Mouse (Mus musculus): Measurements from ENCODE around the gene Ppef1. TPM values are rescaled to one million over a fixed set of nuclear protein-coding genes. Genes with fewer than 3 reads are reported as not detected.

Ppef1 gene
- 0.08 TPM in 1 of 2 replicates, not detected in the other for polyA plus RNA-seq (2015; fragmentation: Nextera tagmentation; extraction: Ambion mirVana)

DNA sequence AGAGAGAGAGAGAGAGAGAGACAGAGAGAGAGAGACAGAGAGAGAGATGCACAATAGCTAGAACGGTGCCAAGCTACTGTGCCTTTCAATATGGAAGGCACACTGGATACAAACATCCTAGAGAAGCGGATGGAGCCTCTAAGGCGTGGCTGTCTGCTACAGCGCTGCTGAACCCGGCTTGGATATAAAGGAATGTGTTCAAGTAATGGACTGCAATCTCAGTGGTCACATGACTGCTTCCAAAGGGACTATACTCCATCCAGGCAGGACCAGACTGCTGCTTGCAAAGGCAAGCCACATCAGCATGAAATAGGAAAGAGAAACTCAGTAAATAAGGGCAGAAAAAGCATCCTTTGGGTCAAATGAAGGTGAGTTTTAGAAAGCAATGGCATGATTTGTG is at the start of gene Ppef1:
Gene Ppef1, minus strand, starts transcription at position 116 of the 400 bp plus-strand sequence.

DNA sequence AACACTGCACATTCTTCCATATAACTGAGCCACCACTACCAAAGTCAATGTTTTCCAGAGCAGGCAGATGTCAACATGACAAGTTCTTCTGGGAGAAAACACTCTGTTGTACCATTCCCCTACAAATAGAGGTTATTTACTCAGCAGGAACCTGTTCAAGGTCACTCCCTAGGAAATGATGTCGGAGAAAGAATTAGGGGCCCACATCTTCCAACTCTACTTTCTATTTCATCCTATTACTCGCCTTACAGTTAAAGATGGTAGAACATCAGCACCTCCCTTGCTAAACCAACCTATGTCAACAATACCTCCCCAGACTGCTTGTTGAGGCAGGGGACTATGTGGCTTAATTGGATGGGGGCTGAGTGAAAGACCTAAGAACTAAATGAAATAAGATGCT is 32.1 kb upstream of the Ppef1 start, which contains the start of gene Rs1:
Gene Rs1, plus strand, starts transcription at position 301 of the 400 bp plus-strand sequence.

Other genes starting within 250 kb of the Ppef1 start
- gene Phka2, start 233.6 kb downstream of the Ppef1 start, polyA plus RNA-seq (2015; fragmentation: Nextera tagmentation; extraction: Ambion mirVana), result 7.0 and 8.3 TPM in 2 replicates
- not detected in 2 replicates for gene Rs1, start 32.2 kb upstream of the Ppef1 start, polyA plus RNA-seq (2015; fragmentation: Nextera tagmentation; extraction: Ambion mirVana)
- gene Gja6, start 171.3 kb upstream of the Ppef1 start, polyA plus RNA-seq (2015; fragmentation: Nextera tagmentation; extraction: Ambion mirVana), result 0.12 and 0.23 TPM in 2 replicates

Measured in urinary bladder, postnatal 0 days (tissue).